Mouse (Mus musculus): ENCODE data around the gene Gzma. TPM values are rescaled to one million over a fixed set of nuclear protein-coding genes. Genes with fewer than 3 reads are reported as not detected.

The Gzma gene
- not detected for polyA plus RNA-seq (2012; fragmentation: generic; extraction: Trizol)
- long read RNA-seq, experiment 1, result 0 reads
- long read RNA-seq, experiment 2, result 0 reads

- TF ChIP-seq CEBPB (IDR thresholded peaks at IDR 0.05; ENCODE audit: low read depth) (no peak), CTCF (IDR thresholded peaks at IDR 0.05; ENCODE audit: control insufficient read depth, insufficient read depth, insufficient read length) (no peak)
- Histone ChIP-seq H3K79me3 (ENCODE audit: low read depth) (no peaks in the 10 kb centered on the region), H3K4me3 (ENCODE audit: insufficient read depth, poor library complexity, severe bottlenecking) (no peak within 1 kb of the TSS), H3K79me2 (ENCODE audit: control insufficient read depth, insufficient read depth) (no peaks in the 10 kb centered on the region), H3ac (ENCODE audit: control insufficient read depth, insufficient read length, low read depth) (no peak within 1 kb of the TSS), H3K36me3 (ENCODE audit: control insufficient read depth, insufficient read depth) (no peaks in the 10 kb centered on the region), H3K27me3 (ENCODE audit: control insufficient read depth, insufficient read depth, insufficient read length) (no peaks in the 10 kb centered on the region)
Observed at GRCm38 (mm10) chr13:113100879-113101278, at the start of gene Gzma. Gene Gzma (minus strand): TSS chr13:113100981.

- Histone ChIP-seq H3K36me3 (ENCODE audit: control insufficient read depth, insufficient read depth) (no peaks in the 10 kb centered on the region), H3K79me3 (ENCODE audit: low read depth) (no peaks in the 10 kb centered on the region), H3K27me3 (ENCODE audit: control insufficient read depth, insufficient read depth, insufficient read length) (no peaks in the 10 kb centered on the region), H3ac (ENCODE audit: control insufficient read depth, insufficient read length, low read depth) (no peak overlapping the region), H3K4me3 (ENCODE audit: insufficient read depth, poor library complexity, severe bottlenecking) (no peak overlapping the region), H3K79me2 (ENCODE audit: control insufficient read depth, insufficient read depth) (no peaks in the 10 kb centered on the region)
- TF ChIP-seq MAX (IDR thresholded peaks at IDR 0.05), result no peak
- TF ChIP-seq USF1 (IDR thresholded peaks at IDR 0.05; ENCODE audit: low read depth), result no peak
Observed at GRCm38 (mm10) chr13:113139597-113139996, 38.8 kb upstream of the Gzma start.

DNA sequence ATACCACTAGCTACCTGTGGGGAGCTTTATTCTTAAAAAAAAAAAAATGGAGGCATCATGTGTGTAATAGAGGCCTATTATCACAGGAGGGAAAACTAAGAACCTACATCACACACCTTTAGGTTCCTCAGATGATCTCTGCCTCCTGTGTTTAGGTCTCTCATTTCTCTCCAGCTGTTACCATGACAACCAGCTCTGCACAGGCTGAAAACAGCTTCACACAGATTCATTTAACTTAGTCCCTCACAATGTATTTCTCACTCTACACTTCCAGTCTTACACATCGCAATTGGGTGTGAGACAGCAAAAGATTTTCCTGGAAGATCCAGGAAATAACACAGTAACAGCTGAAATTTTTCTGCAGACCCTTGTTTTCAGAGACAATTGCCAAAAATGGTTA, 29.2 kb upstream of the Gzma start:
- no peaks in the 10 kb centered on the region for H3K79me3 ChIP-seq (ENCODE audit: low read depth)
- no peak overlapping the region for H3ac ChIP-seq (ENCODE audit: control insufficient read depth, insufficient read length, low read depth)
- H3K27me3 ChIP-seq (ENCODE audit: control insufficient read depth, insufficient read depth, insufficient read length), result no peaks in the 10 kb centered on the region
- TF ChIP-seq CEBPB (IDR thresholded peaks at IDR 0.05; ENCODE audit: low read depth) (no peak), CTCF (IDR thresholded peaks at IDR 0.05; ENCODE audit: control insufficient read depth, insufficient read depth, insufficient read length) (no peak), MYOD1 (IDR thresholded peaks at IDR 0.05; ENCODE audit: control insufficient read depth, insufficient read length, low read depth) (no peak), MAX (IDR thresholded peaks at IDR 0.05) (no peak), MYOG (IDR thresholded peaks at IDR 0.05; ENCODE audit: control insufficient read depth, extremely low read depth, insufficient read length) (no peak), USF1 (IDR thresholded peaks at IDR 0.05; ENCODE audit: low read depth) (no peak), FOSL1 (IDR thresholded peaks at IDR 0.05; ENCODE audit: insufficient read depth, low read length, poor library complexity, severe bottlenecking) (no peak)
- H3K4me3 ChIP-seq (ENCODE audit: insufficient read depth, poor library complexity, severe bottlenecking), result no peak overlapping the region
- H3K79me2 ChIP-seq (ENCODE audit: control insufficient read depth, insufficient read depth), result no peaks in the 10 kb centered on the region
- H3K36me3 ChIP-seq (ENCODE audit: control insufficient read depth, insufficient read depth), result no peaks in the 10 kb centered on the region

DNA sequence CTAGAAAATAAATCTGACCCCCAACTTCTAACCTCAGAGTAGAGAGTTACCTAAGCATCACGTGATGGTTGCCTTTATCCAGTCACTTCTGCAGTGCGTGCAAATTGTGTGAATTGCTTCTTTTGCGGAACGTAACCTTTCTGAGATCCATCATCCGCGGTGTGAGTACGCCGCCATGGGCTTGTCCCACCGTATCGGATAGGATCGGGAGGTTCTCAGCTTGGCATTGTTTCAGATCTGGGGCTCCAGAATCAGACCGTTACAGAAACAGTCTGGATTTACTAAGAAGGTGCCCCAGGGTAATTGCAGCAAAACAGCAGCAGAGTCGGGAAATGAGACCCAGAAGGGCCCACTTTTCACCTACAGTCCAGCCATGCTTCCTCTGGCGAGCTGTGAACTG, 20.5 kb upstream of the Gzma start:
- Histone ChIP-seq H3K79me3 (ENCODE audit: low read depth) (no peaks in the 10 kb centered on the region), H3ac (ENCODE audit: control insufficient read depth, insufficient read length, low read depth) (no peak overlapping the region), H3K36me3 (ENCODE audit: control insufficient read depth, insufficient read depth) (no peaks in the 10 kb centered on the region), H3K27me3 (ENCODE audit: control insufficient read depth, insufficient read depth, insufficient read length) (no peaks in the 10 kb centered on the region), H3K79me2 (ENCODE audit: control insufficient read depth, insufficient read depth) (no peaks in the 10 kb centered on the region), H3K4me3 (ENCODE audit: insufficient read depth, poor library complexity, severe bottlenecking) (no peak overlapping the region)
- TF ChIP-seq CEBPB (IDR thresholded peaks at IDR 0.05; ENCODE audit: low read depth), result no peak
- no peak for TF ChIP-seq MAX (IDR thresholded peaks at IDR 0.05)
- TF ChIP-seq USF1 (IDR thresholded peaks at IDR 0.05; ENCODE audit: low read depth), result no peak
- TF ChIP-seq FOSL1 (IDR thresholded peaks at IDR 0.05; ENCODE audit: insufficient read depth, low read length, poor library complexity, severe bottlenecking), result no peak
- TF ChIP-seq CTCF (IDR thresholded peaks at IDR 0.05; ENCODE audit: control insufficient read depth, insufficient read depth, insufficient read length), result no peak
- no peak for TF ChIP-seq MYOG (IDR thresholded peaks at IDR 0.05; ENCODE audit: control insufficient read depth, extremely low read depth, insufficient read length)
- TF ChIP-seq MYOD1 (IDR thresholded peaks at IDR 0.05; ENCODE audit: control insufficient read depth, insufficient read length, low read depth), result no peak

- Histone ChIP-seq H3K27me3 (ENCODE audit: control insufficient read depth, insufficient read depth, insufficient read length) (no peaks in the 10 kb centered on the region), H3K36me3 (ENCODE audit: control insufficient read depth, insufficient read depth) (no peaks in the 10 kb centered on the region), H3K79me2 (ENCODE audit: control insufficient read depth, insufficient read depth) (no peaks in the 10 kb centered on the region), H3K79me3 (ENCODE audit: low read depth) (no peaks in the 10 kb centered on the region), H3K4me3 (ENCODE audit: insufficient read depth, poor library complexity, severe bottlenecking) (no peak overlapping the region), H3ac (ENCODE audit: control insufficient read depth, insufficient read length, low read depth) (no peak overlapping the region)
- TF ChIP-seq FOSL1 (IDR thresholded peaks at IDR 0.05; ENCODE audit: insufficient read depth, low read length, poor library complexity, severe bottlenecking) (no peak), MYOD1 (IDR thresholded peaks at IDR 0.05; ENCODE audit: control insufficient read depth, insufficient read length, low read depth) (no peak), MYOG (IDR thresholded peaks at IDR 0.05; ENCODE audit: control insufficient read depth, extremely low read depth, insufficient read length) (no peak)
Observed at GRCm38 (mm10) chr13:113120324-113121237, 19.8 kb upstream of the Gzma start.

- Histone ChIP-seq H3K4me3 (ENCODE audit: insufficient read depth, poor library complexity, severe bottlenecking) (no peak overlapping the region), H3K27me3 (ENCODE audit: control insufficient read depth, insufficient read depth, insufficient read length) (no peaks in the 10 kb centered on the region), H3K36me3 (ENCODE audit: control insufficient read depth, insufficient read depth) (no peaks in the 10 kb centered on the region), H3ac (ENCODE audit: control insufficient read depth, insufficient read length, low read depth) (no peak overlapping the region), H3K79me3 (ENCODE audit: low read depth) (no peaks in the 10 kb centered on the region), H3K79me2 (ENCODE audit: control insufficient read depth, insufficient read depth) (no peaks in the 10 kb centered on the region)
- no peak for TF ChIP-seq MAX (IDR thresholded peaks at IDR 0.05)
- no peak for TF ChIP-seq FOSL1 (IDR thresholded peaks at IDR 0.05; ENCODE audit: insufficient read depth, low read length, poor library complexity, severe bottlenecking)
- TF ChIP-seq CEBPB (IDR thresholded peaks at IDR 0.05; ENCODE audit: low read depth), result no peak
- no peak for TF ChIP-seq MYOG (IDR thresholded peaks at IDR 0.05; ENCODE audit: control insufficient read depth, extremely low read depth, insufficient read length)
- TF ChIP-seq MYOD1 (IDR thresholded peaks at IDR 0.05; ENCODE audit: control insufficient read depth, insufficient read length, low read depth), result no peak
- no peak for TF ChIP-seq CTCF (IDR thresholded peaks at IDR 0.05; ENCODE audit: control insufficient read depth, insufficient read depth, insufficient read length)
- TF ChIP-seq USF1 (IDR thresholded peaks at IDR 0.05; ENCODE audit: low read depth), result no peak
Observed at GRCm38 (mm10) chr13:113118977-113119376, 18.2 kb upstream of the Gzma start.
